Mouse (Mus musculus) frontal cortex, postnatal 10 days (tissue): Measurements from ENCODE around the gene Rabgef1.
A peak's percentile ranks its signal among the peaks of the same experiment; 100 is the strongest.

ENCODE experiments used
- DNase-seq, 2 experiments: peaks; one replicate each; pipeline ENCODE4 v3.0.0; 2022; ENCODE audit warnings: low spot score in 2 of 2, mixed read lengths in 1 of 2

Rabgef1 gene

GRCm38 (mm10) chr5:130171956-130172601, 481 bp downstream of the Rabgef1 start:
- peak in 1 of 2 experiments; percentile 32 for DNase-seq

- DNase-seq = no peak
Measured at GRCm38 (mm10) chr5:130173012-130173411, 1.4 kb downstream of the Rabgef1 start.

GRCm38 (mm10) chr5:130177871-130178270, 6.3 kb downstream of the Rabgef1 start:
- DNase-seq = no peak

GRCm38 (mm10) chr5:130180362-130180761, 8.8 kb downstream of the Rabgef1 start:
- no peak for DNase-seq

- no peak for DNase-seq
Measured at GRCm38 (mm10) chr5:130181740-130182540, 10.3 kb downstream of the Rabgef1 start.

- DNase-seq = no peak
Measured at GRCm38 (mm10) chr5:130182541-130182821, 10.9 kb downstream of the Rabgef1 start.

- DNase-seq = no peak
Measured at GRCm38 (mm10) chr5:130184193-130184856, 12.7 kb downstream of the Rabgef1 start.

GRCm38 (mm10) chr5:130185312-130185711, 13.7 kb downstream of the Rabgef1 start:
- DNase-seq = no peak

GRCm38 (mm10) chr5:130187383-130187782, 15.8 kb downstream of the Rabgef1 start:
- DNase-seq = peak in 1 of 2 experiments; percentile 20

GRCm38 (mm10) chr5:130190909-130191308, 19.3 kb downstream of the Rabgef1 start:
- DNase-seq = no peak

GRCm38 (mm10) chr5:130191865-130192264, 20.3 kb downstream of the Rabgef1 start:
- no peak for DNase-seq

- no peak for DNase-seq
Measured at GRCm38 (mm10) chr5:130192356-130192944, 20.9 kb downstream of the Rabgef1 start.

- DNase-seq = no peak
Measured at GRCm38 (mm10) chr5:130193760-130194159, 22.2 kb downstream of the Rabgef1 start.

- no peak for DNase-seq
Measured at GRCm38 (mm10) chr5:130196307-130196706, 24.7 kb downstream of the Rabgef1 start.

GRCm38 (mm10) chr5:130197454-130197853, 25.9 kb downstream of the Rabgef1 start:
- no peak for DNase-seq

- DNase-seq = no peak
Measured at GRCm38 (mm10) chr5:130197981-130198380, 26.4 kb downstream of the Rabgef1 start.

GRCm38 (mm10) chr5:130200233-130201029, 28.8 kb downstream of the Rabgef1 start:
- DNase-seq = no peak

GRCm38 (mm10) chr5:130203948-130204347, 32.4 kb downstream of the Rabgef1 start:
- no peak for DNase-seq

GRCm38 (mm10) chr5:130204560-130204959, 33.0 kb downstream of the Rabgef1 start:
- no peak for DNase-seq

- no peak for DNase-seq
Measured at GRCm38 (mm10) chr5:130205441-130206023, 33.9 kb downstream of the Rabgef1 start.

GRCm38 (mm10) chr5:130207299-130207698, 35.7 kb downstream of the Rabgef1 start:
- no peak for DNase-seq
